Mouse (Mus musculus): ENCODE measurements at regions not wholly inside any gene's neighbourhood (a gene's known extent, or its start where the extent isn't known, plus 50 kb on each side); places are given as distances from the start of the nearest gene placed in this dataset.

DNA sequence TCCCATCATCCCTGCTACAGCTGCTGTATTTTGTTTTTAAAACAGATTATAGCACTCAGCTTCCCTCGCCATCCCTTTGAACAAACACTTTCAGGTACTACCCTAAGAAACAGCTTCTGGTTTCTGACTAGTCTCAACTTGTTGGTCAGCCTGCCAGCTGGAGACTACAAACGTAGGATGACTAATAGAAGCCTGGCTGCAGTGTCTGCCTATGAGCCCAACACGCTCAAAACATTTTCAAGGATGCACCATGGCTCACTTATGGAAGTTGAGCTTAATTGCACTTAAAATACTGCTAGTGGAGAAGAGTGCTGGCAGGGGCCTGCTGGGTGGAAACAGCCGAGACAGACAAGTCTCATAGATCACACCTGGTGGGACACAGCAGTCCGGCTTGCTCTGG is 234.4 kb upstream of the Tenm4 start:
- TF ChIP-seq HCFC1 (IDR thresholded peaks at IDR 0.05; ENCODE audit: low read depth, low read length), result no peak
- no peak for TF ChIP-seq CTCF (IDR thresholded peaks at IDR 0.05 in 2 of 3, conservative IDR thresholded peaks at IDR 0.05 in 1 of 3; ENCODE audit: control insufficient read depth in 1 of 3, insufficient read depth in 1 of 3, low read depth in 2 of 3, low read length in 3 of 3, poor library complexity in 1 of 3, severe bottlenecking in 1 of 3)
- TF ChIP-seq TBP (IDR thresholded peaks at IDR 0.05; ENCODE audit: low read depth, low read length), result no peak
- no peak for TF ChIP-seq POLR2A (IDR thresholded peaks at IDR 0.05; ENCODE audit: control insufficient read depth in 1 of 2, insufficient read depth in 1 of 2, low read depth in 1 of 2, low read length in 2 of 2, poor library complexity in 1 of 2)
- no peak for TF ChIP-seq ZC3H11A (IDR thresholded peaks at IDR 0.05; ENCODE audit: low read depth, low read length)
- no peak for TF ChIP-seq ELF1 (IDR thresholded peaks at IDR 0.05; ENCODE audit: low read depth, low read length)
- TF ChIP-seq EP300 (IDR thresholded peaks at IDR 0.05; ENCODE audit: low read depth in 1 of 2, low read length in 2 of 2), result no peak
- no peak for TF ChIP-seq NRF1 (IDR thresholded peaks at IDR 0.05; ENCODE audit: insufficient read depth, low read depth, low read length, poor library complexity, severe bottlenecking)
- no peak for TF ChIP-seq MAZ (IDR thresholded peaks at IDR 0.05; ENCODE audit: low read depth, low read length)
- no peak for TF ChIP-seq JUND (IDR thresholded peaks at IDR 0.05; ENCODE audit: low read depth, low read length)
